Mouse (Mus musculus) liver, adult (tissue): ENCODE results near the gene Ccl2.

Experiments
- GATA4 ChIP-seq: IDR thresholded peaks from 2 replicates; pipeline ENCODE4 v1.6.1; 2014; ENCODE audit warnings: mild to moderate bottlenecking, low read length; ENCODE audit not compliant: insufficient replicate concordance

Gene Ccl2

GRCm38 (mm10) chr11:82035356-82035755 lies at the start of gene Ccl2:
TSS of gene Ccl2 (plus strand) at chr11:82035571.
- peak; percentile 15; the same call in 1 of the 2 replicates for TF ChIP-seq GATA4

GRCm38 (mm10) chr11:81996172-81996841 lies 39.1 kb upstream of the Ccl2 start:
- TF ChIP-seq GATA4, result no peak

GRCm38 (mm10) chr11:81997085-81997484 lies 38.3 kb upstream of the Ccl2 start:
- no peak for TF ChIP-seq GATA4

GRCm38 (mm10) chr11:81998646-81999045 lies 36.7 kb upstream of the Ccl2 start:
- no peak for TF ChIP-seq GATA4

GRCm38 (mm10) chr11:81999469-81999868 lies 35.9 kb upstream of the Ccl2 start:
- no peak for TF ChIP-seq GATA4

- no peak for TF ChIP-seq GATA4
Measured at GRCm38 (mm10) chr11:82000581-82000980, 34.8 kb upstream of the Ccl2 start.

GRCm38 (mm10) chr11:82004810-82005209 lies 30.6 kb upstream of the Ccl2 start:
- no peak for TF ChIP-seq GATA4

- TF ChIP-seq GATA4, result no peak
Measured at GRCm38 (mm10) chr11:82006796-82007423, 28.5 kb upstream of the Ccl2 start.

- no peak for TF ChIP-seq GATA4
Measured at GRCm38 (mm10) chr11:82010115-82010514, 25.3 kb upstream of the Ccl2 start.

GRCm38 (mm10) chr11:82011411-82012193 lies 23.8 kb upstream of the Ccl2 start:
- TF ChIP-seq GATA4, result no peak

GRCm38 (mm10) chr11:82013756-82014155 lies 21.6 kb upstream of the Ccl2 start:
- no peak for TF ChIP-seq GATA4

- TF ChIP-seq GATA4, result no peak
Measured at GRCm38 (mm10) chr11:82015066-82015465, 20.3 kb upstream of the Ccl2 start.

GRCm38 (mm10) chr11:82016181-82016780 lies 19.1 kb upstream of the Ccl2 start:
- no peak for TF ChIP-seq GATA4

GRCm38 (mm10) chr11:82019389-82019788 lies 16.0 kb upstream of the Ccl2 start:
- TF ChIP-seq GATA4, result no peak

GRCm38 (mm10) chr11:82019793-82020192 lies 15.6 kb upstream of the Ccl2 start:
- peak; percentile 99 for TF ChIP-seq GATA4

- no peak for TF ChIP-seq GATA4
Measured at GRCm38 (mm10) chr11:82021406-82021805, 14.0 kb upstream of the Ccl2 start.

GRCm38 (mm10) chr11:82022504-82023056 lies 12.8 kb upstream of the Ccl2 start:
- no peak for TF ChIP-seq GATA4
